Mouse (Mus musculus): ENCODE data around the gene Tcte3. TPM values are rescaled to one million over a fixed set of nuclear protein-coding genes. Genes with fewer than 3 reads are reported as not detected.
"Not testable (repeated sequence)": the region's sequence is repeated elsewhere in the genome, so short reads cannot be mapped to it uniquely, and the experiment has no call there.

Tcte3 gene
- polyA plus RNA-seq, 1 experiment from 2014 or later: 2.1 TPM

GRCm38 (mm10) chr17:15040455-15040854 is 833 bp downstream of the Tcte3 start:
- not testable (repeated sequence) for DNase-seq (ENCODE audit: low spot score)

GRCm38 (mm10) chr17:15031414-15031813 is 9.9 kb downstream of the Tcte3 start:
- DNase-seq (ENCODE audit: low spot score): not testable (repeated sequence)

GRCm38 (mm10) chr17:15025513-15025912 is 15.8 kb downstream of the Tcte3 start:
- not testable (repeated sequence) for DNase-seq (ENCODE audit: low spot score)

GRCm38 (mm10) chr17:15024502-15025193 is 16.6 kb downstream of the Tcte3 start:
- not testable (repeated sequence) for DNase-seq (ENCODE audit: low spot score)

DNA sequence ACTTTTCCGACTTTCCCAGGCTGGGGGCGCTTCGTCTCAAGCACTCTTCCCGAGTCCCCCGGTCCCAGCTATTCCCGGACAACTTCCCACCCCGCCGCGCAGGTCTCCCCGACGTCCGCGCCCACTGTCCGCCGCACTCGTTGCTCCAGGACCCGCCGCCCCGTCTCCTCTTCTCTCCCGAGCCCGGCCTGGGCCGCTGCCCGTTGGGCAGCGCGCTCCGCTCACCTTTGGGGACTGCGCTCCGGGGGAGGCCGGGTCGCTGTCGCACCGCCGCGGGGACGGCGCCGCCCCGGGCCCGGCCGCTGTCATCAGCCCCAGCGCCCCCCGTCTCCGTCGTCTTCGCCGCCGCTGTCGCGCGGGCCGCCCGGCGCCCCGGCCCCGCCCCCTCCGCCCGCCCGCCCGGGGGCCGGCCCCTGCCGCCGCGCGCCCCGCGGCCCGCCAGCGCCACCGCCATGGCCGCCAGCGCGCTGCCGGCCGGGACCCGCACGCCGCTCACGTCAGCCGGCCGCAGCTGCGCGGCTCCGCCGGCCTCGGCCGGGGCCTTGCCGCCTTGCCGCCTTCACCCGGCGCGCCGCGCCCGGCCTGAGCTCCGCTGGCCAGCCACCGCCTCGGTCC is 17.3 kb downstream of the Tcte3 start:
- not testable (repeated sequence) for DNase-seq (ENCODE audit: low spot score)

GRCm38 (mm10) chr17:15021503-15022220 is 19.6 kb downstream of the Tcte3 start:
- not testable (repeated sequence) for DNase-seq (ENCODE audit: low spot score)

DNA sequence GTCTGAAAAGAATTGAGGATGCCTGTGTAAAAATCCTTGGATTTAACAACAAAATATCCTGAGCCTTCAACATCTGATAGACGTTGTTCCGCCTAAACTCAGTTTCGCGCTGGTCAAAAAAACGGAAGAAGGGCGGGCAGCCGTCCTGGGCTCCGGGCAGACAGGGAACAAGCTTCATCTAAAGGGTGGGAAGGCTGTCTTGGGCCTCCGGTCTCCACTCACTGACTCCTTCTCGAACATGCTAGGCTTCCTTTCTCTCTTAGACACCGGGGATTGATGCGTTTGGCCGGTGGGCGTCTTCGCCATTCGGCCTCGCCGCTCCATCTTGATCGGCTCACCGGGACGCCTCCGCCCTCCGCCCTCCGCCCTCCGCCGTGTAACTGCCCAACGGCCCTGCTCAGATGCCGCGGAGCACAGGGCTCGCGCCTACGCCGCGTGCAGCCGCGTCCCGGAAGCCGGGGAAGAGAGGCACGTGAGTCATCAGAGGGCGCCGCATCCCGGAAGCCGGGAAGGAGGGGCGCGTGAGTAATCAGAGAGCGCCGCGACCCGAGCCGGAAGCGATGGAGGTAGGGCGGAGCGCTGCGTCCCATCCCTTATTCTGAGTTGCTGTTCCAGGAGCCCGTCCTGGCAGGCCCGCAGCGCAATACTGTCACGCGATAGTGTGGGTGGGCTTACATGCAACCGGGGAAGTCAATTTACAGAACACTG is 31.4 kb downstream of the Tcte3 start, which contains the start of gene Gm3435:
TSS of gene Gm3435 (plus strand) at position 471 of the 708 bp plus-strand sequence.
- not testable (repeated sequence) for DNase-seq (ENCODE audit: low spot score)

DNA sequence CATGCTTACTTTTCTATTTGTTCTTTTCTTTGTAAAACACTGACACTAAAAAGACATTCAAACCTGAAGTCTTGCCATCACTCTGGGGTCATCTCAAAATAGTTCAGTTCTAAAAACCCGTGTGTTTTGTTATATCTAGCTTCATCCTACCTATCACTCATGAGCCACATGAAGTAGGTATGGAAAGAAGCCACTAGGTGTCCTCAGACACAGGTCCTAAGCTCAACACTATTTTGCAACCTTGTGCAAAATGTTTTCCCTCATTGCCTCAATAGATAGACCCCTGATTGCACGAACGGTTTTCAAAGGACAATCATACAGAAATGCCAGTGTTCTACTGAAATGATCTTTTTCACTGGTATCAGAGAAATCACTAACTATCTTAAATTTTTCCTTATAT is 32.2 kb downstream of the Tcte3 start:
- not testable (repeated sequence) for DNase-seq (ENCODE audit: low spot score)

DNA sequence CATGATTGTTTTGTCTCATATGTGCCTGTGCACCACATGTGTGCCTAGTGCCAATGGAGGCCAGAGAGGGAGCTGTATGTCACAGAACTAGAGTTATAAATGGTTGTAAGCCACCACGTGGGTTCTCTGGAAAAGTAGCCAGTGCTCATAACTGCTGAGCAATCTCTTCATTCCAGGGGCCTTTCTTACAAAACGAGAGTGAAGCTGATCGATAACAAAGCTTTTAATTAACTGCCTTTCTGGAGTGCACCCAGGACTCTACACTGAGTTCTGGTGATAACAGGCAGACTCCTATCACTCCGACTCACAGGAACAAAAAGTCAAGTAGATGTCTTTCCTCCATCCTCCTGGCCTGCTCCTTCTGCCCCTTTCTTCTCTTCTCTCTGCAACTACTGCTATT is 41.2 kb downstream of the Tcte3 start:
- DNase-seq (ENCODE audit: low spot score): not testable (repeated sequence)

DNA sequence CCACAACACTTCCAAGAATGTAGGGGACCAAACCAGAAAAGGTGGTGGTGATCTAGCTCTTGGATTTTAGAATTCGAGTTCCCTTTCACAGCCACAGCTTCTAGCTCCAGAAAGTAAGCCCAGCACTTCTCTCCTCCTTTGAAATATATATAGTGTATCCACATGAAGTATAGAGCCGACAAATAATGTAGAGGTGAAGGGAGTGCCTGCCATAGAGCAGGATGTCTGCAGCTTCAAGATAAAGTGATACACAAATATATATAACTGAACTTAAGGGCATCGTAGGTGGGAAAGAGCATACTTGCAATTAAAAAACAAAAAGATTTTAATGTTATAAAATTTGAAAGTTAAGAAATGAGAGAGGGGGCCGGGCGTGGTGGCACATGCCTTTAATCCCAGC is 47.1 kb downstream of the Tcte3 start:
- DNase-seq (ENCODE audit: low spot score): not testable (repeated sequence)

- not testable (repeated sequence) for DNase-seq (ENCODE audit: low spot score)
These were observed 48.0 kb downstream of the Tcte3 start for GRCm38 (mm10) chr17:14993139-14993832.

GRCm38 (mm10) chr17:14992522-14993138 is 48.7 kb downstream of the Tcte3 start:
- DNase-seq (ENCODE audit: low spot score): not testable (repeated sequence)

DNA sequence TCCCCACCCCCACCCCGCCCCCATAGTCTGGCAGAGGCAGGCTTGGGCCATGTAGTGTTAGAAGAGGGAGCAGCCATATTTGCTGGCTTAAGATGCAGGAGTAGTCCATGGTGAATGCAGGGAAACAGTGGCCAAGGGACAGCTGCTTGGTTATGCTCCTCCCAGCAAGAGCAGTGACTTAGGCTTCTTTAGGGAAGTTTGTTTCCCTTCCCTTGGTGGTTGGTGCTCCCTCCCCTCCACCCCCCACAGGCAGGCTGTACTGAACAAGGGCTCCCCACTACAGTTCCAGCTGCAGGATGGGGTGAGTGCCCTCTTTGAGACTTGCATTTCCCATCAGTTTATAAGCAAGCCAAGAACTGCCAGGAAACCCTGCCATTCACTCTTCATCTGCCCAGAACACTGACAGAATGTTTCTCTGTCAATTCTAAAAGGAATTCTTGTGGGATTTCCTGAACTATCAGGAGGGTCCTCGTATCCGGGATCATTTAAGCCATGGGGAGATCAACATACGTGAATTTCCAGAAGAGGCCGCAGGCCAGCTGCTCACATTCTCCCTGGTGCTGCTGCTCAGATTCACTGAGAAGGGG is 51.1 kb downstream of the Tcte3 start:
- DNase-seq (ENCODE audit: low spot score): not testable (repeated sequence)

GRCm38 (mm10) chr17:14978362-14979038 is 62.8 kb downstream of the Tcte3 start, which contains the start of the genes 9030025P20Rik and Gm3417:
9030025P20Rik (plus strand) TSS chr17:14978468.
Gm3417 (minus strand) TSS chr17:14978790.
- DNase-seq (ENCODE audit: low spot score): not testable (repeated sequence)

DNA sequence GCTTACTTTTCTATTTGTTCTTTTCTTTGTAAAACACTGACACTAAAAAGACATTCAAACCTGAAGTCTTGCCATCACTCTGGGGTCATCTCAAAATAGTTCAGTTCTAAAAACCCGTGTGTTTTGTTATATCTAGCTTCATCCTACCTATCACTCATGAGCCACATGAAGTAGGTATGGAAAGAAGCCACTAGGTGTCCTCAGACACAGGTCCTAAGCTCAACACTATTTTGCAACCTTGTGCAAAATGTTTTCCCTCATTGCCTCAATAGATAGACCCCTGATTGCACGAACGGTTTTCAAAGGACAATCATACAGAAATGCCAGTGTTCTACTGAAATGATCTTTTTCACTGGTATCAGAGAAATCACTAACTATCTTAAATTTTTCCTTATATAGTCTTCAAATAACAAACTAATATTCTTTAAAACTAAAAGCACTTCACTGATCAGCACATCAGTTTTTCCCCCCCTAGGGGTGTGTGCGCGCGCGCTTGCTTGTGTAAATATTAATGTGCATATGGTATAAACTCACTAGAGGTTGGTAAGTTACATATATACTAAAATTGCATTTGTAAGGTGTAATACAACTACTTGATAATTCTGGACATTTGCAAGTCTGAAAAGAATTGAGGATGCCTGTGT is 63.4 kb downstream of the Tcte3 start:
- not testable (repeated sequence) for DNase-seq (ENCODE audit: low spot score)

Measured in thymus, postnatal 0 days (tissue).